Mouse (Mus musculus) embryo, embryonic 11 days (tissue): Measurements from ENCODE around the gene Olfr1249.
"Not testable (repeated sequence)": the region's sequence is repeated elsewhere in the genome, so short reads cannot be mapped to it uniquely, and the experiment has no call there.

ENCODE experiments used
- DNase-seq: peaks from one replicate; pipeline ENCODE4 v3.0.0-alpha.2; 2015

Gene Olfr1249

DNA sequence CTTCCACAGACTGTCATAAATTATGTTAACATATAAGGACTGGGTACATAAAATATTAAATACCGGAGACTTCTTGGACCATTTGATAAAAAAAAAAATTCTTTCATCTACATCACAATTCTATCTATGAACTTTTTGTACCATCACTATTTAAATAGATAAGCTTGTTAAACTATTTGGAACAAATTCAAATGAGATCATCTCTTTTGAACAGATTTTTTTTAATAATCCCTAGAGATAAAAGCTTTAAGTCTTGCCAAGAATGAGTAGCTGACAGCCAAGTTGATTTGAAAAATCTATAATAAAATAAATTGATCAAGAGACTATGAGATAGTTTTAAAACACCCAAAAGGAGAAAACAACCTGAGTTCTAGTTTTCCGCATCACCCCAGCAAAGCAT, at the start of gene Olfr1249:
TSS of gene Olfr1249 (minus strand) at position 101 of the 400 bp plus-strand sequence.
- no peak for DNase-seq

DNA sequence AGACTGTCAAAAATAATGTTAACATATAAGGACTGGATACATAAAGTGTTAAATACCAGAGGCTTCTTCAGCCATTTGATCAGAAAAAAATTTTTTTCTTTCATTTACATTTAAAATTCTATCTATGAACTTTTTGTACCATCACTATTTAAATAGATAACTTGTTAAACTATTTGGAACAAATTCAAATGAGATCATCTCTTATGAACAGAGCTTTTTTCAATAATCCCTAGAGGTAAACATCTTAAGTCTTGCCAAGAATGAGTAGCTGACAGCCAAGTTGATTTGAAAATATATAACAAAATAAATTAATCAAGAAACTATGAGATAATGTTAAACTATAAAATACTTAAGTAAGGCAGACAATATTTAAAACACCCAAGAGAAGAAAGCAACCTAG, 37.1 kb upstream of the Olfr1249 start, which contains the start of gene Olfr1251:
TSS of gene Olfr1251 (minus strand) at position 101 of the 400 bp plus-strand sequence.
- DNase-seq, result no peak

DNA sequence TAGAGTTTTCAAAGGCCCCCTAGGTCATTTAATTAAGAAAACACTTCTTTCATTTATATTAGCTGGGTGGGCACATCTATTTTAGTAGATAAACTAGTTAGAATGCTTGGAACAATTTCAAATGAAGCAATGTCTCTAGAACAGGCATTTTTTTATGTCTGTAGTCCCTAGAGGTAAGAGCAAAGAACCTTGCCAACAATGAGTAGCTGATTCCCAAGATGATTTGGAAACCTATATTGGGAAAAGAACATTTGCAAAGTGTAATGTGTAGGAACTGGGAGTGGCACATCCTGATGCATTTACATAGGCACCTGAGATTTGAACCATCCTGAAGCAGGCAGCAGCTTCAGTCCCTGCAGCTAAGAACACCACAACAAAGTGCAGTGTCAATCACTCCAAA, 26.6 kb upstream of the Olfr1249 start, which contains the start of gene Olfr1250:
TSS of gene Olfr1250 (minus strand) at position 101 of the 400 bp plus-strand sequence.
- DNase-seq, result no peak

DNA sequence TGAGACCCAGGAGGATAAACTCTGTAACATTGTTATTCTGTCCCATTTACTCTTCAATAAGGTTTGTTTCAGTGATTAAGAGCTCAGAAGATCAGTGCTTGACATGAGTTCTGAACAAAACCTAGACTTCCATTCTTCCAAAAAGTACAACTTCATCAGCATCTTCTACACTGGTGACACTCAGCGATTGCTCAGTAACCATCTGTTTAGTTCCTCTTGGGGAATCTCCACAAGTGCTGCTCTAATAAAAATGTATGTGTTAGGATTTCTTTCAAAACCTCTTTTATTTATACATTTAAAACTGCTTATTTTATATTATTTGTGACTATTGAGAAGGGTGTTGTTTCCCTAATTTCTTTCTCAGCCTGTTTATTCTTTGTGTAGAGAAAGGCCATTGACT, 16.6 kb downstream of the Olfr1249 start, which contains the start of gene Olfr1248:
TSS of gene Olfr1248 (minus strand) at position 101 of the 400 bp plus-strand sequence.
- not testable (repeated sequence) for DNase-seq

DNA sequence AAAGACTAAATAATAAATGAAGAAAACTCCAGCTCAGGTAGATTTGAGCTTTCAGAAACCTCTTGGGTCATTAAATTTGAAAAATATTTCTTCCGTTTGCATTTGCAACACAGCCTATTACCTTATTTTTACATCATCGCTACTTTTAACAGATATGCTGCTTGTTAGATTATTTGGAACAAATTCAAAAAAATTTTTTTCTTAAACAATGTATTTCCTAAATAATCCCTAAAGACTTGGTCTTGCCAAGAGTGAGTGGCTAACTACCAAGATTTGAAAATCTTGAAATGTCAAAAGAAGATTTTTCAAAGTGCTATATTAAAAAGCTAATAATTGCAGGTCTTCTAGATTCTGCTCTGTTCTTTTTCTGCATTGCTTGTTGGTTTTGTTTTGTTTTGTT, 20.8 kb downstream of the Olfr1249 start, which contains the start of gene Olfr1247:
TSS of gene Olfr1247 (minus strand) at position 101 of the 400 bp plus-strand sequence.
- DNase-seq, result no peak

DNA sequence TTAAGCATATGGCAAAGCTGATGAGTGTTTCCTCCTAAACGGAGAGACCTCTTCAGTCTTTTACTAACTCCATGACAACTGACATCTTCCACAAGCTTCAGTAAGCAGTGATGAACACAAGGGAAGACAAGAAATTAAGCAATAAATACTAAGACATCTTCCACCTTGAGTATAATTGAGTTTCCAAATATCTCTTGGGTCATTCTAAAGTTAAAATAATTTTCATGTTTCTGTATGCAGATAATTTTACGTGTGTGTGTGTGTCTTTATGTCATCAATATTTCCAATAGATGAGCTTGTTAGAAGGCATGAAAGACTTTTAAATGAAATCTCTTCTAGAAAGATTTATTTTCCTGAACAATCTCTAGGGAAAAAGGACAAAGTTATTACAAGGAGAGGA, 41.7 kb downstream of the Olfr1249 start, which contains the start of gene Olfr1246:
TSS of gene Olfr1246 (minus strand) at position 101 of the 400 bp plus-strand sequence.
- no peak for DNase-seq
